Mouse (Mus musculus) lung, postnatal 0 days (tissue): ENCODE results near the gene Ina. TPM values are rescaled to one million over a fixed set of nuclear protein-coding genes. Genes with fewer than 3 reads are reported as not detected.

ENCODE experiments used
- ATAC-seq: fragments of 200-750 bp; cut with Nextera tagmentation; 2 replicates; pipeline ENCODE4 v1.8.0; 2017; ENCODE audit warnings: moderate library complexity
- DNase-seq: peaks from one replicate; pipeline ENCODE4 v3.0.0-alpha.2; 2016; ENCODE audit warnings: low spot score
- H3K27ac ChIP-seq: fragments of 300-500 bp; sonication (generic); 2 replicates; pipeline ENCODE4 v1.5.1; 2014; ENCODE audit warnings: antibody characterized with exemption, mild to moderate bottlenecking, low read length, mixed read lengths
- H3K27me3 ChIP-seq: fragments of 300-500 bp; sonication (generic); replicated peaks from 2 replicates; pipeline ENCODE4 v1.6.1; 2014; ENCODE audit warnings: low read length, mixed read lengths; ENCODE audit not compliant: insufficient read depth
- H3K36me3 ChIP-seq: fragments of 300-500 bp; sonication (generic); 2 replicates; pipeline ENCODE4 v1.6.1; 2014; ENCODE audit warnings: low read length, mixed read lengths; ENCODE audit not compliant: insufficient read depth
- H3K4me1 ChIP-seq: fragments of 300-500 bp; sonication (generic); 2 replicates; pipeline ENCODE4 v1.6.1; 2014; ENCODE audit warnings: antibody characterized with exemption, low read depth, low read length, mixed read lengths; ENCODE audit not compliant: insufficient read depth
- H3K4me2 ChIP-seq: fragments of 300-500 bp; sonication (generic); replicated peaks from 2 replicates; pipeline ENCODE4 v1.6.1; 2014; ENCODE audit warnings: low read depth, mild to moderate bottlenecking, low read length, moderate library complexity, mixed read lengths
- H3K4me3 ChIP-seq: fragments of 300-500 bp; sonication (generic); 2 replicates; pipeline ENCODE4 v1.5.1; 2014; ENCODE audit warnings: low read depth, low read length
- H3K9ac ChIP-seq: fragments of 300-500 bp; sonication (generic); replicated peaks from 2 replicates; pipeline ENCODE4 v1.6.1; 2014; ENCODE audit warnings: low read depth, mild to moderate bottlenecking
- H3K9me3 ChIP-seq: fragments of 300-500 bp; sonication (generic); 2 replicates; pipeline ENCODE4 v1.6.1; 2016; ENCODE audit warnings: low read length, mixed read lengths
- CTCF ChIP-seq: IDR thresholded peaks from 2 replicates; pipeline ENCODE4 v1.5.1; 2016; ENCODE audit warnings: antibody characterized with exemption, mild to moderate bottlenecking
- EP300 ChIP-seq: IDR thresholded peaks from 2 replicates; pipeline ENCODE4 v1.6.1; 2016; ENCODE audit warnings: antibody characterized with exemption, mild to moderate bottlenecking, control low read depth
- WGBS: fragments of 180-500 bp; shearing (Covaris S2); extraction: QIAGEN DNeasy Blood & Tissue Kit; methylation state at CpG from one replicate; pipeline ENCODE4 v1.1.7; 2014; 5-methylcytosine and 5-hydroxymethylcytosine counted together
- polyA plus RNA-seq: library from polyadenylated mRNA; unstranded; fragments of >200 nt; fragmentation: Nextera tagmentation; extraction: Ambion mirVana; gene quantifications from 2 replicates; pipeline ENCODE4 v1.2.1, GENCODE M21; 2015

Gene Ina
- polyA plus RNA-seq, 1 experiment from 2014 or later = 0.04 TPM

GRCm38 (mm10) chr19:47040720-47041473 lies 26.4 kb downstream of the Ina start:
- no peaks in the 10 kb centered on the region for H3K36me3 ChIP-seq
- TF ChIP-seq EP300 (no peak), CTCF (no peak)

DNA sequence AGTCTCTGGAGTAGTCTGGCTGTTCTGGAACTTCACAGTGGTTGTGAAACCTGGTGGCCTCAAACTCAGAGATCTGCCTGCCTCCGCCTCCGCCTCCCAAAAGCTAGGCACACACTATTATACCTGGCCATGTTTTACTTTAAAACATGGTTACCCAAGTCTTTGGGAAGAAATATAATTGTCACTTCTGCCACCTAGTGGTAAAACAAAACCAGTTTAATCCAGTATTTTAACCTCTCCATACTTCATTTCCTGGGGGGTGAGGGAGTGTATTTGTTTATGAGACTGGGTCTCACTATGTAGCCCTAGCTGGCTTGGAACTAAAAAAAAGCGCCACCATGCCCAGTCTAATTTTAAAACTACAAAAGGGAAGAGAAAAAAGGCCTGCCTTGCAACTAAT lies 29.1 kb downstream of the Ina start:
- Histone ChIP-seq H3K4me2 (no peak overlapping the region), H3K36me3 (no peaks in the 10 kb centered on the region), H3K27me3 (no peaks in the 10 kb centered on the region), H3K4me3 (no peak overlapping the region), H3K9ac (no peak overlapping the region), H3K27ac (no peak overlapping the region), H3K9me3 (no peaks in the 10 kb centered on the region), H3K4me1 (no peaks in the 10 kb centered on the region)
- DNase-seq (peak; percentile 53), ATAC-seq (no peak)
- 81% methylated on average over 3 of the region's 3 CpGs for WGBS
- peak; percentile 56 for TF ChIP-seq CTCF
- no peak for TF ChIP-seq EP300

More at GRCm38 (mm10) chr19:47040720-47041473, 26.4 kb downstream of the Ina start:
- 86% methylated on average over 3 of the region's 3 CpGs for WGBS
- no peak overlapping the region for H3K4me3 ChIP-seq
- DNase-seq (no peak), ATAC-seq (no peak)
- H3K9me3 ChIP-seq = no peaks in the 10 kb centered on the region
- no peaks in the 10 kb centered on the region for H3K4me1 ChIP-seq
- no peak overlapping the region for H3K4me2 ChIP-seq
- no peak overlapping the region for H3K27ac ChIP-seq
- H3K27me3 ChIP-seq = no peaks in the 10 kb centered on the region
- no peak overlapping the region for H3K9ac ChIP-seq

- Histone ChIP-seq H3K27ac (no peak overlapping the region), H3K4me2 (no peak overlapping the region), H3K36me3 (no peaks in the 10 kb centered on the region), H3K4me1 (0 out of 2 replicates have a peak, but pooled peaks cover 4% of the 10 kb centered on the region), H3K27me3 (no peaks in the 10 kb centered on the region), H3K9ac (no peak overlapping the region), H3K4me3 (no peak overlapping the region), H3K9me3 (no peaks in the 10 kb centered on the region)
- no peak for ATAC-seq
- TF ChIP-seq EP300 (no peak), CTCF (peak; percentile 44)
- no peak for DNase-seq
- WGBS = 95% methylated on average over 1 of the region's 1 CpGs
Observed at GRCm38 (mm10) chr19:47046343-47046742, 31.8 kb downstream of the Ina start.

- no peak overlapping the region for H3K27ac ChIP-seq
- no peak for ATAC-seq
- 84% methylated on average over 13 of the region's 13 CpGs for WGBS
Observed at GRCm38 (mm10) chr19:47047236-47047833, 32.8 kb downstream of the Ina start.

GRCm38 (mm10) chr19:47049061-47049460 lies 34.6 kb downstream of the Ina start:
- H3K36me3 ChIP-seq = no peaks in the 10 kb centered on the region
- no peaks in the 10 kb centered on the region for H3K27me3 ChIP-seq
- DNase-seq (no peak), ATAC-seq (no peak)
- H3K9me3 ChIP-seq = no peaks in the 10 kb centered on the region
- H3K9ac ChIP-seq = no peak overlapping the region
- H3K4me3 ChIP-seq = no peak overlapping the region
- 0 out of 2 replicates have a peak, but pooled peaks cover 4% of the 10 kb centered on the region for H3K4me1 ChIP-seq
- TF ChIP-seq CTCF = no peak
- no peak for TF ChIP-seq EP300
- 57% methylated on average over 4 of the region's 4 CpGs for WGBS
- no peak overlapping the region for H3K27ac ChIP-seq
- H3K4me2 ChIP-seq = no peak overlapping the region

More at GRCm38 (mm10) chr19:47047236-47047833, 32.8 kb downstream of the Ina start:
- Histone ChIP-seq H3K9me3 (no peaks in the 10 kb centered on the region), H3K9ac (no peak overlapping the region), H3K4me3 (no peak overlapping the region), H3K4me1 (0 out of 2 replicates have a peak, but pooled peaks cover 4% of the 10 kb centered on the region), H3K4me2 (no peak overlapping the region), H3K27me3 (no peaks in the 10 kb centered on the region), H3K36me3 (no peaks in the 10 kb centered on the region)
- TF ChIP-seq EP300 (no peak), CTCF (no peak)
- no peak for DNase-seq

DNA sequence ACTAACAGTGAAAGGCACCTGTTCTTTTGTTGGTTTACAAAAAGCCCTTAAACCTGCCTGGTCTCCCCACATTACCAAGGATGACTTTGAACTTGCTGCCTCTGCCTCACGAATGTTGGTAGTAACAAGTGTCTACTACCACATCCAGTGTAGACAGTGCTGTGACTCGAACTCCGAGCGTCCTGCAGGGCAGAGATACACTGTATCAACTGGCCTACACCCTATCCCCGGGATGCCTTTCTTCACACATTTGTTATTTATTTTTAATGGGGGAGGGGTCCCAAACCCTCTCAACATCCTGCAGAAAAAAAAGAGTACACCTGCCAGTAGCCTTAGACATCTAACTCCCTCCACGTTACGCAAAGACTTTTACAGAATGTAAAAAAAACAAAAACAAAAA lies 35.3 kb downstream of the Ina start:
- Histone ChIP-seq H3K4me1 (0 out of 2 replicates have a peak, but pooled peaks cover 4% of the 10 kb centered on the region), H3K27me3 (no peaks in the 10 kb centered on the region), H3K9me3 (no peaks in the 10 kb centered on the region), H3K4me3 (peak overlapping the region; percentile 83), H3K36me3 (no peaks in the 10 kb centered on the region), H3K27ac (peak overlapping the region; percentile 82; the same call in 1 of the 2 replicates), H3K4me2 (peak overlapping the region; percentile 99), H3K9ac (peak overlapping the region; percentile 55)
- no peak for ATAC-seq
- 4% methylated on average over 7 of the region's 7 CpGs for WGBS
- DNase-seq = no peak
- no peak for TF ChIP-seq EP300
- TF ChIP-seq CTCF = no peak
